Mouse (Mus musculus): ENCODE data around the gene Map4k1.

- TF ChIP-seq TAL1 (IDR thresholded peaks at IDR 0.05; ENCODE audit: low read length) (no peak), GATA1 (IDR thresholded peaks at IDR 0.05; ENCODE audit: low read length) (no peak)
These were observed 55.4 kb downstream of the Map4k1 start for GRCm38 (mm10) chr7:29037261-29037660.
